Mouse (Mus musculus) CH12.LX (cell line): Measurements from ENCODE around the gene Ager. TPM values are rescaled to one million over a fixed set of nuclear protein-coding genes. Genes with fewer than 3 reads are reported as not detected.
A peak's percentile ranks its signal among the peaks of the same experiment; 100 is the strongest.

Experiments used
- DNase-seq: peaks from one replicate; pipeline ENCODE4 v3.0.0-alpha.2; 2013; ENCODE audit errors: extremely low read depth
- H3K27ac ChIP-seq: 2 replicates; pipeline ENCODE4 v1.5.1; 2012; ENCODE audit warnings: low read depth, mild to moderate bottlenecking, control low read depth, moderate library complexity; ENCODE audit not compliant: insufficient read depth
- H3K27me3 ChIP-seq: replicated peaks from 2 replicates; pipeline ENCODE3; 2012; ENCODE audit warnings: inconsistent platforms
- H3K36me3 ChIP-seq, 2 experiments: replicated peaks in 1 of 2; 2 replicates each; pipeline versions ENCODE3 to v1.6.1; 2012; ENCODE audit warnings: inconsistent platforms in 1 of 2, low read length in 1 of 2, mild to moderate bottlenecking in 1 of 2, mixed read lengths in 1 of 2, moderate library complexity in 1 of 2; ENCODE audit not compliant: control insufficient read depth in 1 of 2, insufficient read depth in 1 of 2
- H3K4me1 ChIP-seq, 2 experiments: 2 replicates each; pipeline ENCODE4 v1.6.1; 2012; ENCODE audit warnings: inconsistent platforms in 1 of 2, moderate library complexity in 1 of 2; ENCODE audit not compliant: insufficient read depth in 2 of 2, control insufficient read depth in 1 of 2
- H3K4me2 ChIP-seq: 2 replicates; pipeline ENCODE4 v1.6.1; 2012; ENCODE audit warnings: low read depth, mild to moderate bottlenecking, control low read depth; ENCODE audit not compliant: poor library complexity, insufficient read depth, severe bottlenecking
- H3K4me3 ChIP-seq, 3 experiments: fragments of 150-350 bp in 1 of 3; sonication (generic) in 1 of 3; replicated peaks in 1 of 3; 2 replicates each; pipeline versions ENCODE3 to v1.5.1; 2011 to 2012; ENCODE audit warnings: low read depth in 2 of 3, low read length in 2 of 3, mild to moderate bottlenecking in 2 of 3, moderate library complexity in 2 of 3, control low read depth in 1 of 3, improper control_type of control experiment in 1 of 3, inconsistent platforms in 1 of 3, mixed read lengths in 1 of 3; ENCODE audit not compliant: poor library complexity in 1 of 3
- H3K79me2 ChIP-seq: replicated peaks from 2 replicates; pipeline ENCODE4 v1.6.1; 2012; ENCODE audit warnings: mild to moderate bottlenecking, moderate library complexity; ENCODE audit not compliant: control insufficient read depth, poor library complexity, insufficient read depth, severe bottlenecking; ENCODE audit errors: extremely low read depth
- H3K9ac ChIP-seq: 2 replicates; pipeline ENCODE4 v1.6.1; 2012; ENCODE audit warnings: low read depth, mild to moderate bottlenecking, control low read depth, moderate library complexity; ENCODE audit not compliant: insufficient read depth
- H3K9me3 ChIP-seq: replicated peaks from 2 replicates; pipeline ENCODE3; 2012; ENCODE audit warnings: low read length, inconsistent platforms, mixed read lengths
- CHD1 ChIP-seq: IDR thresholded peaks from 2 replicates; pipeline ENCODE4 v1.6.1; 2012; ENCODE audit warnings: low read depth, low read length, improper control_type of control experiment, inconsistent platforms
- CTCF ChIP-seq, 2 experiments: IDR thresholded peaks in 1 of 2; conservative IDR thresholded peaks in 1 of 2; 2 replicates each; pipeline ENCODE4 v1.5.1; 2011 to 2012; ENCODE audit warnings: low read depth in 2 of 2, low read length in 2 of 2, improper control_type of control experiment in 1 of 2, inconsistent platforms in 1 of 2, mild to moderate bottlenecking in 1 of 2, moderate library complexity in 1 of 2
- HCFC1 ChIP-seq: IDR thresholded peaks from 2 replicates; pipeline ENCODE4 v1.6.1; 2012; ENCODE audit warnings: low read depth, mild to moderate bottlenecking, inconsistent platforms, low read length, improper control_type of control experiment
- JUND ChIP-seq: conservative IDR thresholded peaks from 2 replicates; pipeline ENCODE4 v1.6.1; 2011; ENCODE audit warnings: low read depth, low read length, improper control_type of control experiment
- MYC ChIP-seq: IDR thresholded peaks from 2 replicates; pipeline ENCODE4 v1.6.1; 2011; ENCODE audit warnings: low read depth, mild to moderate bottlenecking, improper control_type of control experiment, low read length
- NELFE ChIP-seq: IDR thresholded peaks from 2 replicates; pipeline ENCODE4 v1.6.1; 2011; ENCODE audit warnings: low read depth, low read length, improper control_type of control experiment
- POLR2A ChIP-seq: IDR thresholded peaks from 2 replicates; pipeline ENCODE4 v1.6.1; 2011; ENCODE audit warnings: low read depth, mild to moderate bottlenecking, improper control_type of control experiment, low read length
- POLR2AphosphoS2 ChIP-seq: IDR thresholded peaks from 2 replicates; pipeline ENCODE4 v1.6.1; 2011; ENCODE audit warnings: low read depth, low read length, improper control_type of control experiment
- RAD21 ChIP-seq: IDR thresholded peaks from 2 replicates; pipeline ENCODE4 v1.6.1; 2011; ENCODE audit warnings: low read depth, mild to moderate bottlenecking, low read length, improper control_type of control experiment, moderate library complexity
- RCOR1 ChIP-seq: conservative IDR thresholded peaks from 2 replicates; pipeline ENCODE4 v1.6.1; 2012; ENCODE audit warnings: low read depth, mild to moderate bottlenecking, inconsistent platforms, low read length, improper control_type of control experiment
- SIN3A ChIP-seq: IDR thresholded peaks from 2 replicates; pipeline ENCODE4 v1.6.1; 2012; ENCODE audit warnings: low read length, improper control_type of control experiment, inconsistent platforms
- SMC3 ChIP-seq: IDR thresholded peaks from 2 replicates; pipeline ENCODE4 v1.6.1; 2011; ENCODE audit warnings: low read depth, low read length, improper control_type of control experiment
- USF1 ChIP-seq: IDR thresholded peaks from 2 replicates; pipeline ENCODE4 v1.6.1; 2014; ENCODE audit warnings: low read depth, mild to moderate bottlenecking, inconsistent platforms, low read length, improper control_type of control experiment
- ZC3H11A ChIP-seq: IDR thresholded peaks from 2 replicates; pipeline ENCODE4 v1.6.1; 2012; ENCODE audit warnings: low read depth, mild to moderate bottlenecking, inconsistent platforms, low read length, improper control_type of control experiment
- ZKSCAN1 ChIP-seq: IDR thresholded peaks from 2 replicates; pipeline ENCODE4 v1.6.1; 2012; ENCODE audit warnings: low read depth, inconsistent platforms, low read length, improper control_type of control experiment, borderline replicate concordance
- dilution Hi-C: fragments of 300-500 bp; cut with MboI; formaldehyde crosslinking; loops from 2 replicates; pipeline ENCODE4 v1.14.3; 2020; ENCODE audit warnings: low sequenced_read_pairs; ENCODE audit not compliant: extremely low pct_unique_long_range_greater_than_20kb, extremely low pct_ligation_motif_present
- in situ Hi-C: fragments of 300-500 bp; cut with MboI; formaldehyde crosslinking; loops from 3 replicates; pipeline ENCODE4 v1.14.3; 2019; ENCODE audit warnings: low sequenced_read_pairs, low pct_ligation_motif_present, low pct_unique_long_range_greater_than_20kb, mixed read lengths
- polyA plus RNA-seq: library from polyadenylated mRNA; unstranded; fragments of >175 nt; gene quantifications from 2 replicates; pipeline ENCODE4 v1.2.1, GENCODE M21; 2012; ENCODE audit warnings: low read depth; ENCODE audit not compliant: insufficient read length
- total RNA-seq, 2 experiments: library from RNA; depleted of rRNA; stranded (reverse); fragments of 300-350 nt in 1 of 2; fragments of >200 nt in 1 of 2; gene quantifications; 2 replicates each; pipeline ENCODE4 v1.2.3; 2012 to 2014

Gene Ager
- total and polyA plus RNA-seq, 3 experiments = 0.55 to 3.5 (median 0.81) TPM

- H3K36me3 ChIP-seq = peaks cover 30 to 49% of the 10 kb centered on the region in 2 experiments
- dilution Hi-C loops = no loop called here
- no peak for DNase-seq
- in situ Hi-C loops = loop anchor here (5.0 kb wide), 2 partner anchors 49 to 174 kb away; no protein-coding TSS in a partner anchor
- TF ChIP-seq CTCF (conservative IDR thresholded peaks at IDR 0.05 in 1 of 2, IDR thresholded peaks at IDR 0.05 in 1 of 2; ENCODE audit: low read depth in 2 of 2, low read length in 2 of 2) = no peak
- no peak for TF ChIP-seq SIN3A
- TF ChIP-seq POLR2AphosphoS2 = no peak
- TF ChIP-seq JUND = no peak
- TF ChIP-seq MYC = no peak
- no peak for TF ChIP-seq RCOR1
- no peak for TF ChIP-seq HCFC1
- no peak for TF ChIP-seq ZC3H11A
- TF ChIP-seq USF1 = no peak
- no peak for TF ChIP-seq POLR2A
- TF ChIP-seq ZKSCAN1 = no peak
- TF ChIP-seq, all 38 proteins: peak for 0
- Histone ChIP-seq H3K9me3 (no peaks in the 10 kb centered on the region), H3K27me3 (peaks cover 5% of the 10 kb centered on the region), H3K9ac (no peak within 1 kb of the TSS), H3K4me1 (peaks cover 2 to 3% of the 10 kb centered on the region in 2 experiments; a peak in 2 of 4 replicates), H3K4me2 (no peak within 1 kb of the TSS), H3K4me3 (no peak within 1 kb of the TSS), H3K27ac (no peak within 1 kb of the TSS), H3K79me2 (no peaks in the 10 kb centered on the region)
These were observed 18.2 kb downstream of the Ager start, which contains the start of gene Egfl8 for GRCm38 (mm10) chr17:34615871-34616270. TSS of gene Egfl8 (minus strand) at chr17:34615971.

GRCm38 (mm10) chr17:34618999-34619398 lies 21.3 kb downstream of the Ager start:
- H3K9ac ChIP-seq = no peak overlapping the region
- dilution Hi-C loops = no loop called here
- TF ChIP-seq NELFE = no peak
- TF ChIP-seq CTCF (conservative IDR thresholded peaks at IDR 0.05 in 1 of 2, IDR thresholded peaks at IDR 0.05 in 1 of 2; ENCODE audit: low read depth in 2 of 2, low read length in 2 of 2) = peak; percentile 89 to 96
- TF ChIP-seq RAD21 = peak; percentile 84
- no peak for TF ChIP-seq ZKSCAN1
- TF ChIP-seq CHD1 = no peak
- TF ChIP-seq SMC3 = peak; percentile 89
- no peak for TF ChIP-seq USF1
- H3K36me3 ChIP-seq = peaks cover 4 to 18% of the 10 kb centered on the region in 2 experiments
- H3K27ac ChIP-seq = no peak overlapping the region
- H3K27me3 ChIP-seq = peaks cover 8% of the 10 kb centered on the region
- peak; percentile 80 for DNase-seq
- no peaks in the 10 kb centered on the region for H3K9me3 ChIP-seq
- peaks cover 2 to 3% of the 10 kb centered on the region in 2 experiments; a peak in 2 of 4 replicates for H3K4me1 ChIP-seq
- in situ Hi-C loops = loop anchor here (5.0 kb wide), 2 partner anchors 52 to 177 kb away; no protein-coding TSS in a partner anchor
- no peaks in the 10 kb centered on the region for H3K79me2 ChIP-seq
- no peak overlapping the region for H3K4me2 ChIP-seq
- no peak overlapping the region for H3K4me3 ChIP-seq
